Mouse (Mus musculus) layer of hippocampus, postnatal 36 days (tissue): ENCODE data around the gene B4gat1. TPM values are rescaled to one million over a fixed set of nuclear protein-coding genes. Genes with fewer than 3 reads are reported as not detected.

Experiments
- DNase-seq, 2 experiments: peaks; one replicate each; pipeline ENCODE4 v3.0.0; 2022
- total RNA-seq, 2 experiments: library from RNA; stranded (reverse); gene quantifications; 2 replicates each; pipeline ENCODE4 v1.2.3; 2021

Gene B4gat1
- total RNA-seq, 2 experiments from 2014 or later, result 110 to 126 TPM

- DNase-seq, result no peak
Measured at GRCm38 (mm10) chr19:5036577-5036976, 2.0 kb upstream of the B4gat1 start.

GRCm38 (mm10) chr19:5037678-5038571 is 701 bp upstream of the B4gat1 start:
- peak; percentile 85 to 89 for DNase-seq

- DNase-seq, result no peak
Measured at GRCm38 (mm10) chr19:5039301-5040114, 882 bp downstream of the B4gat1 start.

GRCm38 (mm10) chr19:5040862-5041523 is 2.4 kb downstream of the B4gat1 start, which contains the start of gene Brms1:
Brms1 (plus strand) TSS chr19:5041354.
- peak; percentile 91 for DNase-seq

GRCm38 (mm10) chr19:5041588-5041987 is 3.0 kb downstream of the B4gat1 start:
- no peak for DNase-seq

- DNase-seq, result no peak
Measured at GRCm38 (mm10) chr19:5045531-5045930, 6.9 kb downstream of the B4gat1 start.

- DNase-seq, result peak; percentile 70 to 74
Measured at GRCm38 (mm10) chr19:5048138-5049056, 9.8 kb downstream of the B4gat1 start.

- DNase-seq, result no peak
Measured at GRCm38 (mm10) chr19:5049325-5049724, 10.7 kb downstream of the B4gat1 start.

- peak; percentile 72 to 73 for DNase-seq
Measured at GRCm38 (mm10) chr19:5050047-5050905, 11.7 kb downstream of the B4gat1 start, which contains the start of gene Rin1. Rin1 (plus strand) TSS chr19:5050481.

GRCm38 (mm10) chr19:5051031-5051430 is 12.4 kb downstream of the B4gat1 start:
- DNase-seq, result no peak

- no peak for DNase-seq
Measured at GRCm38 (mm10) chr19:5051515-5051914, 12.9 kb downstream of the B4gat1 start.

GRCm38 (mm10) chr19:5052166-5052822 is 13.7 kb downstream of the B4gat1 start:
- no peak for DNase-seq

- no peak for DNase-seq
Measured at GRCm38 (mm10) chr19:5052853-5053252, 14.2 kb downstream of the B4gat1 start.

- no peak for DNase-seq
Measured at GRCm38 (mm10) chr19:5053909-5054308, 15.3 kb downstream of the B4gat1 start.

- DNase-seq, result no peak
Measured at GRCm38 (mm10) chr19:5056251-5056650, 17.6 kb downstream of the B4gat1 start.

GRCm38 (mm10) chr19:5057876-5058775 is 19.5 kb downstream of the B4gat1 start:
- DNase-seq, result no peak

- DNase-seq, result no peak
Measured at GRCm38 (mm10) chr19:5058801-5059771, 20.5 kb downstream of the B4gat1 start.
